Mouse (Mus musculus): ENCODE data around the gene Avil.

Gene Avil

DNA sequence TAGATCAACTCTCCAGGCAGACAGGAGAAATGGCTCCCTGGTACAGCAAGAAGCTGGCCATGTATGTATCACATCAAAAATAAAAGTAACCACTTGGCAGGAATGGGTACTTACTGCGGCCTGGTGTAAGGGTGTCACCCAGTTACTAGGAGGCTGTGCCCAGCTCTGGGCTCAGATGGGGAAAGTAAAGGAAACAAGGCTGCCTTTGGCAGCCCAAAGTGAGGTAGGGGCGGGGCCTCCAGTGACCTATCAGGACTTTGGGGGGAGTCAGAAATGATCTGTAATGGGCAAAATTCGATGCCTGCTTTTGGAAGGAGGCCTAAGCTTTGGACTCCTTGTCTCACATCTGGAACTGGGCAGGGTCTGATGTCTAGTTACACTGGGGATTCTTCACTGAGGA is 18.8 kb upstream of the Avil start:
- DNase-seq, result no peak

DNA sequence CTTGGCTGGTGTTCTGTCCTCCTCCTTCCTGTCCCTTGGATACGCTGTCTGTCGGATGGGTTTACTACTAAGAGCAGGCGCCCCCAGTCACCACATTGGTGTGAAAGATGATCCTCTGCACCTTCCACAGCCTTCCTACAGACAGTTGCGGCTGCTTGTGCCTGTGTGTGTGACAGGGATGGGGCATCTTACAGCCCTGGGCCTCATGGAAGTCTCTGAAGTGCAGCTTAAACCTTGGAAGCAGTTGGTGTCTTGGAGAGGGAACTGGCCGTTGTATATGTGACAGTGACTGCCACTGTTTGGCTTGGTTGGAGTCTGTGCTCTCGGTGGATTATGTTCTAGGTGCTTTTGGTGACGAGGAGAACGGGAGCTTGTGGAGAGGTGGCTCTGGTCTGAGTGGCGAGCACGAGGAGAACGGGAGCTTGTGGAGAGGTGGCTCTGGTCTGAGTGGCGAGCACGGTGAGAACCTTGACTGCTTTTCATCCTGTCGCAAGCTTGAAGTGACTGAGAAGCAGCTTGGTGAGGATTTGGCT is 17.2 kb upstream of the Avil start:
- DNase-seq, result no peak

DNA sequence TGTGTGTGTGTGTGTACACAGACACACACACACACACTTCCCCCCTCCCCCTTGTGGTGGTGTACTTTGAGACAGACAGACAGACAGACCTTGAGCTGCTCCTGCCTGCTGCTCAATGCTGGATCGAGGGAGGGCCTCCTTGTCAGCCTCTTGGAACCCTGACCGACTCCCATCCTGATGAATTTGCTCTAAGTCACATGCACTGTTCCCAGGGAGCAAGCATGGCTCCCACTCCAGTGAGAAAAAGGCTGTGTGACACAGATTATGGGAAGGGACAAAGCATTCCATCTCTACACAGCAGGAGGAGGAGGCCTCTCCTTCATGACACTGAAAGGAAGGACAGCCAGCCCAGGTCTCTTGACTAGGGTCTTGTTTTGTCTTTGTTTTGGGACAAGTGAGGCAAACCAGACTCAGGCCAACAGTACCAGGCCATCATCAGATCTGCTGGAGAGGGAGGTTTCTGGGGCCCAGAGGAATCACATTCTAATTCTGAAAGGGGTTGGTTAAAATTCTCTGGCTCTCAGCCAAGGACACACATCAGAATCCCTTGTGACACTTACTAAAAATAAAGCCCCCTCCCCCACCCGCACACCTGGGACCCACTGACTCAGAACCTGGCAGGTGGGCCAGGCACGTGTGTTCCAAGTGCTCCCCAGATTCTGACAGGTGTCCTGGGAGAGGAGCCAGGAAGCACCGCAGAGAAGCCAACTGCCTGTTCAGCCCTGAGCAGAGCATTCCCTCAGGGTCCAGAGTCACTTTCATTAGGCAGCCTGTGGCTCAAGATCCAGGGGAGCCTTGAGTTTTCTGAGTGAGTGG is 16.1 kb upstream of the Avil start:
- peak; percentile 88 to 94 for DNase-seq

DNA sequence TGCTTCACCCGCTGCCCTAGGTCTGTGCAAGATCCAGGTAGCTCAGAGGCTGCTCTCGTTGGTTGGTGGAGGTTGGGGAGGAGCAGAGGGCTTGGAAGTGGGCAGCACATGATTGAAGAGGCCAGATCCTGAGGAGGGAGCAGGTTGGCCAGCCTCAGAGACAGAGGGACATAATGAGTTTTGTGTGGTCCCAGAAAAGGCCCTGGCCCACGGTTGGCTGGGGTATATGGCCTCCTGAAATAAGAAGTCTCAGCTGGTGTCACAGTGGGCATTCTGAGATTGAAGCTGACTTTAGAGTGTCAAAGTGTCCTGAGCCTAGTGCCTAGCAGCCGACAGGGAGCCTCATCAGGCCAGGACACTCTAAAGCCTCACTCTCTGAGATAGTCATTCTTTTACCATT is 15.4 kb upstream of the Avil start:
- no peak for DNase-seq

DNA sequence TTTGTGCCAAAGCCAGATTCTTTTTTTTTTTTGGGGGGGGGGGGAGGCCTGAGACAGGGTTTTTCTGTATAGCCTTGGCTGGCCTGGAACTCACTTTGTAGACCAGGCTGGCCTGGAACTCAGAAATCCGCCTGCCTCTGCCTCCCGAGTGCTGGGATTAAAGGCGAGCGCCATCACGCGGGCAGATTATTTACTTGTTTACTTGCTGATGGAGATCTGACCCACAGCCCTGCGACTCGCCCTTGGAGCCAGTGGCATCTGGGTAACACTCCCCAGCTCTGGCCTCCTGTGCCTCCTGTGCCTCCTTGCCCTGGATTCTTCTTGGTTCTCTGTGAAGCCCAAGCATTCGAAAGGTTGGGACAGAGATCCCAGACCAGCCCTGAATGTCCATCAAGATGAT is 14.9 kb upstream of the Avil start:
- peak; percentile 50 to 56 for DNase-seq

DNA sequence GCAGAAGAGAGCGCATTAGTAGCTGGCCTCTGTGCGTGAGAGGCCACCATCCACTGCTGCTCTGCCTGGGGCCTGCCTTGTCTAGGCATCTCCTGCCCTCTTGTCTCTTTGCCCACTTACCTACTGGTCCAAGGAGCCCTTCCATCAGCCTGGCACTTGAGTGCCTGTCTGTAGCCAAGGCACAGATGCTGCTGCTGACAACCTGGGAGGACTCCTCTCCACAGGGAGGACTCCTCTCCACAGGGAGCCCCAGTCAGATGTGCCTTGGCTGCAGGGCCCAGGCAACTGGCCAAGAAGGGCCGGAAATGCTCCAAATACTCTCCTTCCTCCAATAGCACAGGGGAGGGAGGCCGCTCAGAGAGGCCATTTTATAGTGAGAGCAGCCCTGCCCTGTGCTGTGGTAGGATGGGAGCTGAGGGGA is 14.0 kb upstream of the Avil start:
- DNase-seq, result peak; percentile 86 to 90

DNA sequence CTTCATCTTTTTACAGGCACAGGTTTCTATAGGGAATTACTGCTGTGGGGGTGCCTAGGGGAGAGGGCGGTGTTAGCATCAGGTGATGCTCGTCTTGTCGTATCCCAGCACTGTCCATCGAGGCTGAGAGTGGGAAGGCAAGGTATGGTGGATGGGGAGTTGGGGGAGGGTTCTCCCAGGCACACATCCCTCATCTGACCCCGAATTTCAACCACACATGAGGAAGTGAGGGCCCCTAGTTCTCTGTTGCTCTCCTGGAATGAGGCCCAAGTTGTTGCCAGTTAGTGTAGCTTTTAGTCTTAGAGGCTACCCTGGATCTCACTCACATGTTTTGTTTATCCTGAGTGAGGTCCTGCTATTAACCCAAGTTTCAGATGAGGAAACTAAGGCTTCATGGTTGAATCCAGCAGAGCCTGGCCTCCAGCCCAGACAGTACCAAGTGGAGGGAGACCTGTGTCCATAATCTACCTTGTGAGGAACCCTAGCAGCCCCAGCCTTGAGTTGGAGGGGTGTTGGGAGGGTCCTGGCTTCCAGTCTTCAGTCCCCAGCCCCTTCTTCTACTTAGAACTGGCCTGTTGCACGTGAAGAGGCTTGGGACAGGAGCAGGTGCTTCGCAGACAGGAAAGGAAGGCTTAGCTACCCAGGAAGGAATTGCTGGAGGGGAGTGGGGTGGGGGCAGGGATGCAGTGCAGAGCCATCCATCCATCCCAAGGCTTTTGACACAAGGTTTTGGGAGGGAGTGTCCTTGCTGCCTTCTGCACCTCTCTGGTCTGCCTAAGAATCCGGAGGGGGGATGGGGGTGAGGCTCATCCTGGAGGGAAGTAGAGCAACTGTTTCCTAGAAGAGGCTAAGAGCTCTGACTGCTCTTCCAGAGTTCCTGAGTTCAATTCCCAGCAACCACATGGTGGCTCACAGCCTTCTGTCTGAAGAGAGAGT is 13.1 kb upstream of the Avil start:
- DNase-seq, result no peak

DNA sequence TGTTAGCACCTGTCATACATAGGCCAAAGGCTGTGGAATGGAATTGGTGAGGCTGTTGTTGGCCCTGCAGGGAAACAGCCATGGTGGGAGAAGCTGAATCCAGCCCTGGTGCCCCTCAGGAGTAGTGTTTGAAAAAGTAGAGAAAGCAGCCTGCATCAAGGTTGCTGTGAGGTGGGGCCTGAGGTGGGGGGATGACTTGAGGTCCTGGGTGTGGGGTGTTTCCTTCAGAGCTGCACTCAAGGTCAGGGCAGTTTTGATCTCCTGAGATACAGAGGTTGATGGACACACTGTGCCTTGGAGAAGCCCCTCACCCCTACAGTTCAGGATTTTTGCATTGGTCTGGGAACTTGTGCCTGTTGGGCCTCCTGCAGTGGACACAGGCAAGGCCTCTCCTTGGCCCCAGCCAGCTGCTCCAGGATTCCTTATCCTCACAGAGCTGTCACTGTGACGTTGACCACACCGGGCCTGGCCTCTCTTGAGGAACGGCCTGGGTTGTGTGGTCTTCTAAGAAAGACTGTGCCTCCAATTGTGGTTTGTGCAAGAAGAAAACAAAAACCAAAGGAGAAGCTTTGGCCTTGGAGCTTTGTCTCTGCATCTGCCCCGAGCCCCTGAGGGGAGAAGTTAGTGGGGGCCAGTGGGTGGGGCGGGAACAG is 11.9 kb upstream of the Avil start:
- no peak for DNase-seq

DNA sequence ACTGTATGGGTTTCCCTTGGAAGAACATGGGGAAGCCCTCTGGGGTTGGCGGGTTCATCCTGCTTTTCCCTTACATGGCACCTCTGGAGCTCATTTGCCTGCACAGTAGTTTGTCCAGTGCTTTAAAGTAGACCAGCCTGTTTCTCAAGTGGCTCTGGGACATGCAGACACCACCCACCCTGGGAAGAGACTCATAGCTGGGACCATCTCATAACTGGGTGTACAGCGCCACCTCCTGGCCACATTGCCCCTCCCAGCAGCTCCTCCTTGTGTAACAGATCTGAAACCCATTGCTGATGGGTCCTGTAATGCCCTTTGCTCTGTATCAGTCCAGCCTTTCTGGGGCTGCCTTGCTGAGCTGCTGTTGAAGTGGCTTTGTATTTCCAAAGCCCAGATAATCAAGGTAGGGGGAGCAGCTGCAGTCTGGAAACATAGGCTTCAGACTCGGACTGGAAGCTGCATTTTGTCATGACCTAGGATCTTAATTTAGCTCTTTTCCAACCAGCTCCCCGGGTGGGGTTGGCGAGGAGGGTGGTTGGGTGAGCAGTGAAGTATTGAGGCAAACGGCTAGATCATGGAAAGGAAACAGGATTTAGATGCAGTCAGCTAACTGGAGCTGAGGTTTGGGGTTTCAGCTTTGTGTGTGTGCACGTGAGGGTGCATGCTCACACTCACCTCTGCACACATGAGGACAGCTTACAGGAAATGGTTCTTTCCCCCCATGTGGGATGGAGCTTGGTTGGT is 10.0 kb upstream of the Avil start:
- peak; percentile 87 to 89 for DNase-seq

DNA sequence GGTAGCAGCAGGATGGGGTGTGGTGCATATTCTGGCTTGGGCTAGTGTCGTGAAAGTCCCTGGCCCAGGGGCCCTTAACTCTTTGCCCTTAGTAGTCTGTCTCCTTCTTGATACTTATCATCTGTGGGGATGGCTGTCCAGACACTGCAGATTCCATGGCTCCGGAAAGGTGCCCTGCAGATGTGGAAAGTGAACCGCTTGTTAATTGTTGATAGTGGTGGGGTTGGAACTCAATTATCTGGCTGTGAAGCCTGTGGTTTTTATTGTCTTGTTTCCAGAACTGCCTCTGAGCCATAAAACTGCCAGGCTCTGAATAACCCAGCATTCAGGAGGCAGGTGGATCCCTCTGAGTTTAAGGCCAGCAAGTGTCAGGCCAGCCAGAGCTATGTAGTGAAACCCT is 8.8 kb upstream of the Avil start:
- no peak for DNase-seq

DNA sequence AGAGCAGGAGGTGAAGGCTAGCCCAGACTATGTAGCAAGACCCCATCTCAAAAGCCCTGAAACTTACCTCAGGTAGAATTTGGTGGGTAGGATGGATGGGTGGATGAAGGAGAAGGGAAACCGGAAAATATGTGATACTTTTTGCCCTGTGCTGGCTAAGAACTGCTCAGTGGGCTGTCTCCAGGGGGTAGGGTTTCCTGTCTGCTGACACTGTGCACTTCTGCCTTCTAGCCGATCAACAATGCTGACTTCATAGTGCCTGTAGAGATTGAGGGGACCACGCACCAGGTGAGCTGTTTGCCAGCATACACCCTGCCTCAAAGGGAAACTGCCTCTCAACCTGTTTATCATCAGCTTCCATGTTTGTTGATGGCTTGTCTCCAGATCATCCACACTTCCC is 6.9 kb upstream of the Avil start:
- no peak for DNase-seq

DNA sequence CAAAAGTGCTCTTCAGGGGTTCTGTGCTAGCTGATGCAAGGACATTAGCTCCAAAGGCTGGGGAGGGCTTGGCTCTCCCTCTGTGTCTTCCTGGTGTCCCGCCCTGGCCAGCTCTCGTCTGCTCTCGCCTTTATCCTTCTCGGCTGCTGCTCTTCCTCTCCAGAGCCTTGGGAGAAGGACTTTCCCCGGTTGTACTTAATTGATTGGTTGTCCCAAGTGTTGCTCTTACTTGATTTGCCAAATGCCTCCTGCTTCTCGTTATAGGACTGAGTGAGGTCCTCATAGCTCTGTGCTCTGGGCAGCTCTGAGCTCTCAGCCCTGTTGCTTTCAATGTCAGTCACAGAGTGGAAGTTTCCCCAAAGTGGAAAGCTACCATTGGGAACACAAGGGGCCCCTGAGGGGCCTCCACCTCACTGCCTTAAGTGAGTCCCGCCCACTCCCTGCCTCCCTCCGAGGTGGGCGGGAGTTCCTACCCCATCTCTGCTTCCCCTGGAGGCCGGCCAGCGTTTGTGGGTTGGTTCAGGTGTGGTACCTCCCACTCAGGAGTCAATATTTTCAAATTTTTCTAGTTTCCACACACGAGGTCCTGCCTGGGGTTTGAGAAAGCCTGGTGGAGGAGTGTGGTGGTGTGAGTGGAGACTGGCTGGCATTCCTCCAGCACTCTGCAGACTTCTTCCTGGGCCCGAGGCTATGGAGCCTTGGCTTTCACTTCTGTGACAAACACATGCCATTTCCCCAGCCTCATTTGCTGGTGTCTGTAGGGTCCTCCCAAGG is 3.0 kb upstream of the Avil start:
- peak; percentile 20 to 54 for DNase-seq

DNA sequence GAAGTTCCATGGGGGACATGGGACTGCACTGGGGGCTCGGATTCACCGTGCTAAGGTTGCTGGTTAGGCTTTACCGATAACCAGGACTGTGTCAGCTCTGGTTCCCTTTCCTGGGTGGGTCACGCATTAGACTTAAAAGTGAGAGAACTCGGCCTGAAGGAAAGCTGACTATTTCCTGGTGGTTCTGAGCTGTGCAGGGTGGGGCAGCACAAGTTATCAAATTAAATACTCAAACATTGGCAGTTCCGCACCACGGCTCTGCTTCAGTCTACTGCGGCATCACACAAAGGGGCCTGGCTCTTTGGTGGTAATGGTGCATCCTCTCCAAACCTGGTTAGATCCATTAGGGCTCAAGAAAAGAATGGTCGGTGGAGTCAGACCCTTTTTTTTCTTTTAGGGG is 788 bp downstream of the Avil start:
- no peak for DNase-seq

DNA sequence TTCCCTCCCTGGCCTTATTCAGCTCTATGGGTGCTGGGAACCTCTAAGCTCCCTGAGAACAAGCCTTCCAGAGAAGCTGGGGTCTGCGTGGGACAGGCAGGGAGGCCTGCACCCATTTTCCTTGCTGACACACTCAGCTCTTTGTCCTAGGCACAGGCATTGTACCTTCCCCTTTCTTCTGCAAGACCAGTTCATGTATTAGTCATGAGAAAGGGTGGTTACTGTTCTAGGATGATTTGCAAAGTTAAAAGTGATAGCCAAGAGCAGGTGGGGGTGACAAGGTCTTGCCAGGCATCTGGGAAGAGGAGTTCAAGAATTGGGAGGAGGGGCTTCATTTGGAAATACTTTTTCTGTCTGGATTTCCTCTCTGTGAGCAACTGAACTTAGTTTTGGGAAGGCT is 1.5 kb downstream of the Avil start:
- no peak for DNase-seq

DNA sequence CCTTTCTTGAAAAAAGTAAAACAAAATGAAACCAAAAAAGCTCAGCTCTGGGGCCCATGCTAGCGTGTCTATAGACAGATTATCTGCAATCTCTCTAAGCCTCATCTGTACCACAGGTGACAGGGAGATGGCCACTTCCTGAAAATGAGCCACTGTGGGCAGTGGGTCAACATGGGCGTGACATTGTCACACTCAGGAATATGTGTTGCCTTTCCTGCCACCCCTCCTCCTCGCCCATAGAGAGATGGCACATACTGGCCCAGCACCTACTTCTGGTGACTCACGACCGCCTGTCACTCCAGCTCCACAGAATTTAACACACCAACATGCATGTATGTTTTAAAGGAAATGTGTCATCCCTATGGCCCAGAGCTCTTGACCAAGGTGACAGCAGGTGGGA is 2.3 kb downstream of the Avil start:
- DNase-seq, result no peak

DNA sequence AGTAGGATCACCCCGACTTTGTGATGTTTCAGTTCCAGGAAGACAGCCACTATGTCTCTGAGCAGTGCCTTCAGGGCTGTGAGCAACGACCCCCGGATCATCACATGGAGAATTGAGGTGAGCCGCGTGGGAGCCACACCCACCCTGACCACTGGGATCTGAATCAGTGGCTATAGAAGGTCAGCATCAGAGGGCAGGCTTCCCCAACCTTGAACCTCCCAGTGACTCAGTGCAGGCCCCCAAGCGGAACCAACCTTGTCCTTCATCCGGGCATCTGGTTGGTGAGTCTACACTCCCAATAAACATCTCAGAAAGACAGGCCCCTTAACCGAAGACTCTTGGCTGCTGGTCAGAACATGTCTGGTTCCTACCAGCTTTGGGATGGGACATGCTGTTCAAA is 2.8 kb downstream of the Avil start:
- DNase-seq, result no peak

DNA sequence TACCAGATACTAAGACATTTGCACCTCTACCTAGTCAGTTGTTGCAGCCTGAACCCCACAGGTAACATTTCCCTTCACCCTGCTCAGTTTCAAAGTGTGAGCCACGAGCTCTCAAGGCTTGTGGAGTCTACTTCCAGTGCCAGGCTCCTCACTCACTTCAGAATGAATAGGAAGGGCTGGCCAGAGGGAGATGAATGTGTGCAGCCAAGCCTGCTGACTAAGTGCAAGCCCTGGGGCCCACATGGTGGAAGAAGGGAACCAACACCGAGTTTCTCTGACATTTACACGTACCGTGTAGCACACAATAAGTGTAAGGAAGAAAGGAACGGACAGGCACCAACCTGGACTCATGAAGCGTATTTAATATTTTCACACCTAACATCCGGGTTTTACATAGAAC is 3.3 kb downstream of the Avil start:
- no peak for DNase-seq

DNA sequence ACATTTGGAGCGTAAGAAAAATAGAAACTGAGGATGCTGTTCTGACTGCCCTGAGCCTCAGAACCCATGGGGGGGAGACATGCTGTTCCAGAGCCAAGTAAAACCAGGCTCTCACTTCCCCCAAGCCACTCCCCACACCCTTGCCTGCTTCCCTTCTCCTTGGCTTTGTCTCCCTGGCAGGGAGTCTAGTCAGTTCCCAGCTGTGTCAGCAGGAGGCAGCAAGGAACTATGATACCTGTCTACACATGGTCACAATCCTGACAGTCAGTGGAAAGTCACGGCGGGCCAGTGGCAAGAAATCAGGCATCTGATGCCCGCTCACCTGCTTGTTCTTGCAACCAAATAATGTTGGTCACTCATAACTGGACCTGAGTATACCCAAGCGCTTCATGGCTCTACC is 16.0 kb downstream of the Avil start:
- no peak for DNase-seq

DNA sequence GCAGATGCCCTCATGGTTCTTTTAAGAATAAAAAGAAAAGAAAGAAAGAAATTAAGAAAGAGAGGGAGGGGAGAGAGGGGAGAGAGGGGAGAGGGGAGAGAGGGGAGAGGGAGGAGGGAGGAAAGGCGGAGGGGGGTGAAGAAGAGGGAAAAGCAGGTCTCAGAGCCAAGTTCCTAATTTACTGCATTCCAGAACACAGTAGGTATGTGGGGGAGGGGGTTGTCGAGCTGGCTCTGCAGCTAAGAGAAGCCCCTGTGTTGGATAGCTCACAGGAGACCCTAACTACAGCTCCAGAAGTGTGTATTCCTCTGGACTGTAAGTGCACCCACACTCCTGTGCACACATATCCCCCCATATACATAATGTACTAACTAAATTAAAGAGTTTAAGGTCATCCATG is 16.6 kb downstream of the Avil start:
- DNase-seq, result no peak

DNA sequence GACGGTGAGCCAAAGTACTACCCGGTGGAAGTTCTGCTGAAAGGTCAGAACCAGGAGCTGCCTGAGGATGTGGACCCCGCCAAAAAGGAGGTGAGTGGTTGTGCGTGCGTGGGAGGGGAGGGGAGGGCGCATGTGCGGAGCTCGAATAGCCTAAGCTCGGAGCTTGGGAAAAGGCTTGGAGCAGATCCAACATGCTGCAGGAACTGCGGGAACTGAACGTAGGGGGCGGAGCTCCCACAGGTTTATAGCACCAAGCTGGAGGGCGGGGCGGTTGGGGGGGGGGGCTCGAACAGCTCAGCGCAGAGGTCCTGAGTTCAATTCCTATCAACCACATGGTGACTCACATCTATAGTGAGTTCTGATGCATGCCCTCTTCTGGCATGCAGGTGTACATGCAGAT is 17.9 kb downstream of the Avil start:
- no peak for DNase-seq
